Mouse (Mus musculus) liver, embryonic 14.5 days (tissue): ENCODE results near the gene Nek9.

Experiments
- CTCF ChIP-seq: IDR thresholded peaks from 2 replicates; pipeline ENCODE4 v1.5.1; 2016; ENCODE audit warnings: antibody characterized with exemption, low read depth, control low read depth
- EP300 ChIP-seq: IDR thresholded peaks from 2 replicates; pipeline ENCODE4 v1.6.1; 2016; ENCODE audit warnings: antibody characterized with exemption, low read depth

DNA sequence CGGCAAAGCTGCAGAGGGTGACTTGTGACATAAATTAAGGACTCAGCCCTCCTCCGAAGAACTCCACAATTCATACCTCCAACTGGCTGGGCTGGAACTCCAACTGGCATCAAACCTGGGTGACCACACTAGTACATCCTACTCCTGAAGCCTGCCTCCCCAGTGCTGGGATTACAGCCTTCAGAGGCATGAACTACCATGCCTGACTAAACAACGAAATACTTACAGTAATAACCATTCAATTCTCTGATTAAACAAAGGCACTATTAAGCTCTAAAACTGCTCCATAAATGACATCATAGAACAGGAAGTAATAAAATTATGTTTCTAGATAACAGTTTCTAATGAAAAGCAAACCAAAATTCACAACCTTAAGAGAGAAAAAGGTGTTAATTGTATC is 22.0 kb upstream of the Nek9 start:
- TF ChIP-seq CTCF (no peak), EP300 (no peak)
